Mouse (Mus musculus) heart, adult 2 months (tissue): Measurements from ENCODE around the gene Krtap4-7. TPM values are rescaled to one million over a fixed set of nuclear protein-coding genes. Genes with fewer than 3 reads are reported as not detected.
"Not testable (repeated sequence)": the region's sequence is repeated elsewhere in the genome, so short reads cannot be mapped to it uniquely, and the experiment has no call there.

Experiments
- DNase-seq, 2 experiments: peaks; one replicate each; pipeline ENCODE4 v3.0.0; 2021
- H3K27ac ChIP-seq: fragments of 200-600 bp; 2 replicates; pipeline ENCODE4 v1.8.1; 2022
- H3K27me3 ChIP-seq: fragments of 200-500 bp; 2 replicates; pipeline ENCODE4 v1.6.1; 2012; ENCODE audit warnings: mild to moderate bottlenecking, low read length, inconsistent platforms, mixed read lengths; ENCODE audit not compliant: control insufficient read depth, insufficient read depth
- H3K36me3 ChIP-seq: fragments of 200-500 bp; 2 replicates; pipeline ENCODE4 v1.6.1; 2012; ENCODE audit warnings: low read length, inconsistent platforms; ENCODE audit not compliant: control insufficient read depth, insufficient read depth
- H3K4me1 ChIP-seq: fragments of 200-500 bp; 2 replicates; pipeline ENCODE4 v1.6.1; 2011; ENCODE audit warnings: low read length; ENCODE audit not compliant: control insufficient read depth, insufficient read depth
- H3K4me3 ChIP-seq: fragments of 200-600 bp; 2 replicates; pipeline ENCODE4 v1.8.1; 2022
- H3K79me2 ChIP-seq: fragments of 200-500 bp; replicated peaks from 2 replicates; pipeline ENCODE4 v1.6.1; 2012; ENCODE audit warnings: mild to moderate bottlenecking, inconsistent platforms, low read length, moderate library complexity, mixed read lengths; ENCODE audit not compliant: control insufficient read depth, insufficient read depth
- H3K9ac ChIP-seq: fragments of 200-500 bp; 2 replicates; pipeline ENCODE4 v1.6.1; 2012; ENCODE audit warnings: low read depth, mild to moderate bottlenecking, control low read depth, inconsistent platforms, low read length, mixed read lengths
- CTCF ChIP-seq: fragments of 200-600 bp; IDR thresholded peaks from 2 replicates; pipeline ENCODE4 v1.8.1; 2022; ENCODE audit warnings: antibody characterized with exemption, mild to moderate bottlenecking, moderate library complexity
- EP300 ChIP-seq: fragments of 200-500 bp; IDR thresholded peaks from 2 replicates; pipeline ENCODE4 v1.6.1; 2011; ENCODE audit warnings: low read depth, low read length, control low read depth; ENCODE audit not compliant: insufficient read depth
- POLR2A ChIP-seq: fragments of 200-500 bp; IDR thresholded peaks from 2 replicates; pipeline ENCODE4 v1.6.1; 2011; ENCODE audit warnings: mild to moderate bottlenecking, low read depth, low read length, control low read depth; ENCODE audit not compliant: insufficient read depth
- WGBS: fragments of 180-500 bp; shearing (Covaris S2); methylation state at CpG from one replicate; pipeline ENCODE4 v1.1.7; 2018; 5-methylcytosine and 5-hydroxymethylcytosine counted together
- intact Hi-C: fragments of 180-260 bp; cut with DNase I; formaldehyde crosslinking; loops from one replicate; pipeline ENCODE4 v1.15.1; 2025
- long read RNA-seq: library from polyadenylated mRNA; stranded (forward); transcript quantifications from one replicate; pipeline ENCODE4 v2.0.0, GENCODE M21; 2021
- polyA plus RNA-seq: library from polyadenylated mRNA; depleted of rRNA; stranded (reverse); fragments of >200 nt; gene quantifications from 2 replicates; pipeline ENCODE4 v1.2.3, GENCODE M21; 2012; rRNA removed
- total RNA-seq, 2 experiments: library from RNA; stranded (reverse); gene quantifications; 2 replicates each; pipeline ENCODE4 v1.2.3; 2021

The Krtap4-7 gene
- total RNA-seq (not detected), polyA plus RNA-seq (not detected in 2 replicates)
- long read RNA-seq, result 0 reads

DNA sequence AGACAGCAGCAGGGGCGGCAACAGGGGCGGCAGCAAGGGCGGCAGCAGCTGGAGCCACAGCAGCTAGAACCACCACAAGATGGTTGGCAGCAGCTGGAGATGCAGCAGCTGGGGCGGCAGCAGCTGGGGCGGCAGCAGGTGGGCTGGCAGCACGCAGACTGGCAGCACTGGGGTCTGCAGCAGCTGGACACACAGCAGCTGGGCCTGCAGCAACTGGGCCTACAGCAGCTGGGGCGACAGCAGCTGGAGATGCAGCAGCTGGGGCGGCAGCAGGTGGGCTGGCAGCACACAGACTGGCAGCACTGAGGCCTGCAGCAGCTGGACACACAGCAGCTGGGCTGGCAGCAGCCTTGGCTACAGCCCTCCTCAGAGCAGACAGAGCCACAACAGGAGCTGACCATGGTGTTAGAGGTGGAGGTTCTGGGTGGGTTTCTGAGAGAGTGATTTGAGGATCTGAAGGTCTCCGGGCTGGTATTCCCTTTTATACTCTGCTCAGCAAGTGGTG lies at the start of gene Krtap4-7:
Krtap4-7 (minus strand) TSS at position 455 of the 505 bp plus-strand sequence.
- H3K79me2 ChIP-seq, H3K27me3 ChIP-seq, H3K4me1 ChIP-seq, H3K36me3 ChIP-seq, H3K27ac ChIP-seq, H3K4me3 ChIP-seq, H3K9ac ChIP-seq, intact Hi-C loops, DNase-seq: not testable (repeated sequence)
- WGBS, result 75% methylated on average over 9 of the region's 9 CpGs

DNA sequence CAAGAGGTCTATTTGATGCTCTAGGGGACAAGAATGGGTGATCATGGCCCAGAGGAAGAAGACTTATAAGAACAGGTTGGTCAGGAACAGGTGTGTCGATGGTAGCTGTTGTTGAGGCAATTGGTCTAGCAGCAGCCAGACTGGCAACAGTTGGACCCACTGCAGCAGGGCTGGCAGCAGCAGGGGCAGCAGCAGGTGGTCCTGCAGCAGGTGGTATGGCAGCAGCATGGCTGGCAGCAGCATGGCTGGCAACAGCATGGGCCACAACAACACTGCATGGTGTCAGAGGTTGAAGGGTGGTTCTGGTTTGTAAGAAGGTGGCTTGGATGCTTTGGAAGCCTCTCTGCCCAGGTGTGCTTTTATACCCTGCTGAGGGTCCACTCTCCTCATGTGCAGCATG lies 46.6 kb upstream of the Krtap4-7 start, which contains the start of gene Gm14190:
Gm14190 (minus strand) TSS at position 278 of the 400 bp plus-strand sequence.
- Histone ChIP-seq H3K27ac (no peak within 1 kb of the TSS), H3K4me3 (no peak within 1 kb of the TSS), H3K9ac (no peak within 1 kb of the TSS), H3K4me1 (no peaks in the 10 kb centered on the region), H3K27me3 (no peaks in the 10 kb centered on the region), H3K36me3 (no peaks in the 10 kb centered on the region), H3K79me2 (no peaks in the 10 kb centered on the region)
- TF ChIP-seq CTCF, result no peak
- no peak for TF ChIP-seq POLR2A
- TF ChIP-seq EP300, result no peak
- no peak for DNase-seq
- intact Hi-C loops, result no loop called here
- WGBS, result 83% methylated on average over 1 of the region's 1 CpGs

DNA sequence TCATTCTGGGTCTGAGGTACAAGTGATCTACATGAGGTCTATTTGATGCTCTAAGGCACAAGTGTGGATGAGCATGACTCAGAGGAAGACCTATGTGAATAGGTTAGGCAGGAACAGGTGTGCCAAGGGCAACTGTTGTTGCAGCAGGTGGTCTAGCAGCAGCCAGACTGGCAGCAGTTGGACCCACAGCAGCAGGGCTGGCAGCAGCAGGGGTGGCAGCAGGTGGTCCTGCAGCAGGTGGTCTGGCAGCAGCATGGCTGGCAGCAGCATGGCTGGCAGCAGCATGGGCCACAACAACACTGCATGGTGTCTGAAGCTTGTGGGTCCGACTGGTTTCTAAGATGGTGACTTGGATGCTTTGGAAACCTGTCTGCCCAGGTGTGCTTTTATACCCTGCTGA lies 41.3 kb upstream of the Krtap4-7 start:
- DNase-seq, H3K4me1 ChIP-seq, H3K4me3 ChIP-seq, H3K36me3 ChIP-seq, H3K27ac ChIP-seq, H3K79me2 ChIP-seq, intact Hi-C loops, H3K9ac ChIP-seq, H3K27me3 ChIP-seq: not testable (repeated sequence)
- 57% methylated on average over 1 of the region's 1 CpGs for WGBS

DNA sequence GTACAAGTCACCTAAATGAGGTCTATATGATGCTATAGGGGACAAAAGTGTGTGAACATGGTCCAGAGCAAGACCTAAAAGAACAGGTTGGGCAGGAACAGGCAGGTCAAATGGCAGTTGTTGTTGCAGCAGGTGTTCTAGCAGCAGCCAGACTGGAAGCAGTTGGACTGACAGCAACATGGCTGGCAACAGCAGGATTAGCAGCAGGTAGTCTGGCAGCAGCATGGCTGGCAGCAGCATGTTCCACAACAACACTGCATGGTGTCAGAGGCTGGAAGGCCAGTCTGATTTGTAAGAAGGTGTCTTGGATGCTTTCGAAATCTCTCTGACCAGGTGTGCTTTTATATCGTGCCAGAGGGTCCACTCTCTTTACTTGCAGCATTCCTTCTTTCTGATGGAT lies 39.6 kb upstream of the Krtap4-7 start:
- intact Hi-C loops, result no loop called here
- Histone ChIP-seq H3K4me3 (no peak overlapping the region), H3K27me3 (no peaks in the 10 kb centered on the region), H3K36me3 (no peaks in the 10 kb centered on the region), H3K4me1 (no peaks in the 10 kb centered on the region), H3K27ac (no peak overlapping the region), H3K9ac (no peak overlapping the region), H3K79me2 (no peaks in the 10 kb centered on the region)
- TF ChIP-seq EP300 (no peak), CTCF (no peak), POLR2A (no peak)
- no peak for DNase-seq
- 80% methylated on average over 2 of the region's 2 CpGs for WGBS

DNA sequence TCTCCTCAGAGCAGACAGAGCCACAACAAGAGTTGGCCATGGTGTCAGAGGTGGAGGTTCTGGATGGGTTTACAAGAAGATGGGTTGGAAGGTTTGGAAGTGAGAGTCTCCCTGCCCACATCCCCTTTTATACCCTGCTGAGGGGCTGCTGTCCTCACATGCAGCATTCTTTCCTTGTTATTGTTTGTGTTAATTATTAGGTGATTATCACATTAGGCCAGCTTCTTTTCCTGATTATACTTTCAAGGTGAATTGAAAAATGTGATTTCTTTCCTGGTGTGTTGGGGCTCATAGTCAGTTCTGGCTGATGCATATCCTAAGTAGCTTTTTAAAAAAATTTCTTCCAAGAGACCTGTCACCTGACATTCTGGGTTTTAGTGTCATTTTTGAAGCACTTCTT lies 22.0 kb upstream of the Krtap4-7 start, which contains the start of gene Krtap4-6:
Krtap4-6 (minus strand) TSS at position 101 of the 400 bp plus-strand sequence.
- Histone ChIP-seq H3K4me3 (no peak within 1 kb of the TSS), H3K4me1 (no peaks in the 10 kb centered on the region), H3K36me3 (no peaks in the 10 kb centered on the region), H3K27ac (no peak within 1 kb of the TSS), H3K79me2 (no peaks in the 10 kb centered on the region), H3K27me3 (no peaks in the 10 kb centered on the region), H3K9ac (no peak within 1 kb of the TSS)
- TF ChIP-seq POLR2A (no peak), CTCF (no peak), EP300 (no peak)
- DNase-seq, result no peak
- intact Hi-C loops, result no loop called here

DNA sequence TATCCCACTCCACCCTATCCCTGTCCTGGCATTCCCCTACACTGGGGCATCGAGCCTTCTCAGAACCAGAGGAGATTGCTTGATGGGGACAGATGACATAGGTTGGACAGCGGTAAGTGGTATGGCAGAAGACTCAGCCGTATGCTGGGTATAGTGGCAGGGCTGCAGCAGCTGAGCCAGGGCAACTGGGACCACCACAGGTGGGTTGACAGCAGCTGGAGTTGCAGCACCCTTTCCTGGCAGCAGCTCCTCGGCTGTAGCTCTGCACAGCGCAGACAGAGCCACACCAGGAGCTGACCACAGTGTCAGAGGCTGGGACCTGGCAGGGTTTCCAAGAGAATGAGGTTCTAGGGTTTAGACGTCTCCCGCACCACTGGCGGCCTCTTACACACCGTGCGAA lies 18.9 kb upstream of the Krtap4-7 start:
- H3K9ac ChIP-seq, result no peak overlapping the region
- H3K36me3 ChIP-seq, result no peaks in the 10 kb centered on the region
- no peaks in the 10 kb centered on the region for H3K4me1 ChIP-seq
- intact Hi-C loops, result no loop called here
- WGBS, result 80% methylated on average over 10 of the region's 10 CpGs
- H3K27ac ChIP-seq, result no peak overlapping the region
- TF ChIP-seq CTCF (no peak), POLR2A (no peak), EP300 (no peak)
- H3K4me3 ChIP-seq, result no peak overlapping the region
- 0 out of 2 replicates have a peak, but pooled peaks cover 3% of the 10 kb centered on the region for H3K27me3 ChIP-seq
- H3K79me2 ChIP-seq, result no peaks in the 10 kb centered on the region
- no peak for DNase-seq

DNA sequence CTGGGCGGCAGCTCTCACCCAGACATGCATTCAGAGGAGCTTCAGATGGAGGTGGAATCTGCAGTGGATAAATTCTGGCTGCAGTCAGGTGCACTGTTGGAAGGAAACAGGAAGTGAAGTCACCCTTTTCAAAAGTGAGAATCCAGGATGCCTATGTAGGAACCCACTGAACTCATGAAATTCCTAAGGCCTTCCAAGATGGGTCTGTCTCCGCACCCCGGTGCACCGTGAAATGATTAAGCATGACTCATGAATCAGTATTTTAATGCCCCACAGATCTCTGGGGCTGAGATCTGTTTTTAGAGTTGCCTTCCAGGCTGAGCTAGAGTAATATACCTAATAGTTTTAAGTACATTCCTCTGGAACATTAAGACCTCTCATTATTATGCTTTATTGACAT lies 15.4 kb upstream of the Krtap4-7 start:
- WGBS, result 59% methylated on average over 4 of the region's 4 CpGs
- Histone ChIP-seq H3K27me3 (0 out of 2 replicates have a peak, but pooled peaks cover 3% of the 10 kb centered on the region), H3K9ac (no peak overlapping the region), H3K4me3 (no peak overlapping the region), H3K27ac (no peak overlapping the region), H3K36me3 (no peaks in the 10 kb centered on the region), H3K79me2 (no peaks in the 10 kb centered on the region), H3K4me1 (no peaks in the 10 kb centered on the region)
- TF ChIP-seq POLR2A (no peak), EP300 (no peak), CTCF (no peak)
- intact Hi-C loops, result no loop called here
- no peak for DNase-seq

DNA sequence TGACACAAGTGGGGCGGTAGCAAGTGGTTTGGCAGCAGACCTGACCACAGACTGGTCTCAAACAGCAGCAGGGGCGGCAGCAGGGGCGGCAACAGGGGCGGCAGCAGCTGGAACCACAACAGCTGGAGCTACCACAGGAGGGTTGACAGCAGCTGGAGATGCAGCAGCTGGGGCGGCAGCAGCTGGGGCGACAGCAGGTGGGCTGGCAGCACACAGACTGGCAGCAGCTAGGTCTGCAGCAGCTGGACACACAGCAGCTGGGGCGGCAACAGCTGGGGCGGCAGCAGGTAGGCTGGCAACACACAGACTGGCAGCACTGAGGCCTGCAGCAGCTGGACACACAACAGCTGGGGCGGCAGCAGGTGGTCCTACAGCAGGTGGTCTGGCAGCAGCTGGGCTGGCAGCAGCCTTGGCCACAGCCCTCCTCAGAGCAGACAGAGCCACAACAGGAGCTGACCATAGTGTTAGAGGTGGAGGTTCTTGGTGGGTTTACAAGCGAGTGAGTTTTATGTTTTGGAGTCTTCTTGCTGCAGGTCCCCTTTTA lies 14.7 kb upstream of the Krtap4-7 start, which contains the start of gene Gm11563:
Gm11563 (minus strand) TSS at position 494 of the 544 bp plus-strand sequence.
- 69% methylated on average over 10 of the region's 10 CpGs for WGBS

More for the DNA sequence above, 14.7 kb upstream of the Krtap4-7 start, which contains the start of gene Gm11563:
- DNase-seq, H3K36me3 ChIP-seq, H3K27ac ChIP-seq, intact Hi-C loops, H3K79me2 ChIP-seq, H3K9ac ChIP-seq, H3K4me3 ChIP-seq, H3K4me1 ChIP-seq, H3K27me3 ChIP-seq: not testable (repeated sequence)
